Mouse (Mus musculus) kidney, embryonic 14.5 days (tissue): Measurements from ENCODE around the gene Lmf1. TPM values are rescaled to one million over a fixed set of nuclear protein-coding genes. Genes with fewer than 3 reads are reported as not detected.

Experiments used
- ATAC-seq: fragments of 200-750 bp; cut with Nextera tagmentation; 2 replicates; pipeline ENCODE4 v1.8.0; 2017; ENCODE audit warnings: moderate number of reproducible peaks, mild to moderate bottlenecking, moderate TSS enrichment, moderate library complexity; ENCODE audit not compliant: low FRiP score, low TSS enrichment
- H3K27ac ChIP-seq: fragments of 300-500 bp; sonication (generic); 2 replicates; pipeline ENCODE4 v1.5.1; 2014; ENCODE audit warnings: low read depth, mild to moderate bottlenecking, low read length, moderate library complexity, mixed read lengths
- H3K27me3 ChIP-seq: fragments of 300-500 bp; sonication (generic); 2 replicates; pipeline ENCODE4 v1.6.1; 2014; ENCODE audit warnings: mild to moderate bottlenecking, low read length; ENCODE audit not compliant: control insufficient read depth, insufficient read depth
- H3K36me3 ChIP-seq: fragments of 300-500 bp; sonication (generic); 2 replicates; pipeline ENCODE4 v1.6.1; 2014; ENCODE audit warnings: low read length, mixed read lengths; ENCODE audit not compliant: control insufficient read depth, insufficient read depth
- H3K4me1 ChIP-seq: fragments of 300-500 bp; sonication (generic); 2 replicates; pipeline ENCODE4 v1.6.1; 2014; ENCODE audit warnings: low read length, mixed read lengths; ENCODE audit not compliant: control insufficient read depth, insufficient read depth
- H3K4me2 ChIP-seq: fragments of 300-500 bp; sonication (generic); replicated peaks from 2 replicates; pipeline ENCODE4 v1.6.1; 2014; ENCODE audit warnings: low read depth, mild to moderate bottlenecking, low read length
- H3K4me3 ChIP-seq: fragments of 300-500 bp; sonication (generic); 2 replicates; pipeline ENCODE4 v1.5.1; 2014; ENCODE audit warnings: mild to moderate bottlenecking, low read length
- H3K9ac ChIP-seq: fragments of 300-500 bp; sonication (generic); 2 replicates; pipeline ENCODE4 v1.6.1; 2014; ENCODE audit warnings: low read depth, mild to moderate bottlenecking, low read length, moderate library complexity
- H3K9me3 ChIP-seq: fragments of 300-500 bp; sonication (generic); 2 replicates; pipeline ENCODE4 v1.6.1; 2016; ENCODE audit warnings: low read length; ENCODE audit not compliant: control insufficient read depth
- WGBS: fragments of 180-500 bp; shearing (Covaris S2); extraction: QIAGEN DNeasy Blood & Tissue Kit; methylation state at CpG from one replicate; pipeline ENCODE4 v1.1.7; 2014; 5-methylcytosine and 5-hydroxymethylcytosine counted together
- polyA plus RNA-seq: library from polyadenylated mRNA; unstranded; fragments of >200 nt; fragmentation: Nextera tagmentation; extraction: Ambion mirVana; gene quantifications from 2 replicates; pipeline ENCODE4 v1.2.1, GENCODE M21; 2014

Lmf1 gene
- polyA plus RNA-seq, 1 experiment from 2014 or later, result 29.8 TPM

- WGBS, result 59% methylated on average over 4 of the region's 4 CpGs
- Histone ChIP-seq H3K9me3 (no peaks in the 10 kb centered on the region), H3K9ac (no peak overlapping the region), H3K4me1 (peaks cover 18% of the 10 kb centered on the region), H3K27ac (no peak overlapping the region), H3K27me3 (no peaks in the 10 kb centered on the region), H3K36me3 (no peaks in the 10 kb centered on the region), H3K4me3 (no peak overlapping the region), H3K4me2 (no peak overlapping the region)
- no peak for ATAC-seq
Measured at GRCm38 (mm10) chr17:25640956-25641355, 62.1 kb downstream of the Lmf1 start.

DNA sequence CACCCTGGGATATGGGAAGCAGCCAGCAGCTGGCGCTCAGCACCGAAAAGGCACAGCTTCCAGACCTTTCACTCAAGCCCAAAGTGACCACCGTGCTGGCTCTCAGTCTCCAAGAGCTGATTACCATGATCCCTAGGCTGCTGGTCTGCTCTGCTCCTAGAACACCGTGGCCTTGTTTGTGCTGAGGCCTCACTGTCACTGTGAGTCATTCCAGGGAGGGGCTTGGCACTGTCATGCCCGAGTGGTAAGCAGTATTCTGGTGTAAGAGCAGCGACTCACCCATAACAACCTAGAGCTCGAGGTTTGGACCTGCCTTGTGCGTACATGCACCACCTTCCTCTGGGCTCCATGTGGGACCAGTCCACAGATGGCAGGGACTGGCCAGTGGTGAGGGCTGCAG is 63.1 kb downstream of the Lmf1 start:
- no peak overlapping the region for H3K4me3 ChIP-seq
- no peaks in the 10 kb centered on the region for H3K9me3 ChIP-seq
- peaks cover 18% of the 10 kb centered on the region for H3K4me1 ChIP-seq
- 55% methylated on average over 8 of the region's 8 CpGs for WGBS
- H3K27ac ChIP-seq, result no peak overlapping the region
- ATAC-seq, result no peak; the same call in 1 of the 2 replicates
- no peak overlapping the region for H3K9ac ChIP-seq
- H3K27me3 ChIP-seq, result no peaks in the 10 kb centered on the region
- H3K36me3 ChIP-seq, result no peaks in the 10 kb centered on the region
- no peak overlapping the region for H3K4me2 ChIP-seq

- Histone ChIP-seq H3K27ac (no peak overlapping the region), H3K9me3 (no peaks in the 10 kb centered on the region), H3K27me3 (no peaks in the 10 kb centered on the region), H3K9ac (no peak overlapping the region), H3K4me1 (peaks cover 21% of the 10 kb centered on the region), H3K36me3 (no peaks in the 10 kb centered on the region), H3K4me3 (no peak overlapping the region), H3K4me2 (no peak overlapping the region)
- ATAC-seq, result peak; percentile 46
- 58% methylated on average over 13 of the region's 13 CpGs for WGBS
Measured at GRCm38 (mm10) chr17:25643517-25644294, 64.8 kb downstream of the Lmf1 start.

- Histone ChIP-seq H3K9me3 (no peaks in the 10 kb centered on the region), H3K4me1 (peaks cover 21% of the 10 kb centered on the region), H3K36me3 (no peaks in the 10 kb centered on the region), H3K9ac (no peak overlapping the region), H3K27ac (no peak overlapping the region), H3K4me2 (no peak overlapping the region), H3K27me3 (no peaks in the 10 kb centered on the region), H3K4me3 (no peak overlapping the region)
- 86% methylated on average over 3 of the region's 3 CpGs for WGBS
- no peak for ATAC-seq
Measured at GRCm38 (mm10) chr17:25644761-25645160, 65.9 kb downstream of the Lmf1 start.

DNA sequence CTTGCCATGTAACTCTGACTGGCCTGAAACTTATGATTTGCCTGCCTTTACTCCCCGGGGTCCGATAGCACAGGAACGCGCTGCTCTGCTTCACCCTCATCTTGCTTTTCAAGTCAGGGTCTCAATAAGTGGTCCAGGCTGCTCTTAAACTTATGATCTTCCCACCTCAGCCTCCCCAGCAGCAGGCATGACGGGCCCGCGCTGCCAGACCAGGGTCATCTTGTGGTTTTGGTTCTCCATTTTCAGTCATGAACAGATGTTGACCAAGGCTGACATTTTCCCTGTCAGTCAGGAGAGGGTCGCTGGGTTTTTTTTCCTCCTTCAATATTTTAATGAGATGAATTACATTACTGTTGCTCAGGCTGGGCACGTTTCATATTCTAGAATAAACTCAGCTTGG is 66.8 kb downstream of the Lmf1 start:
- Histone ChIP-seq H3K4me1 (peaks cover 21% of the 10 kb centered on the region), H3K27me3 (no peaks in the 10 kb centered on the region), H3K36me3 (no peaks in the 10 kb centered on the region), H3K4me3 (no peak overlapping the region), H3K4me2 (no peak overlapping the region), H3K9ac (no peak overlapping the region), H3K9me3 (no peaks in the 10 kb centered on the region), H3K27ac (no peak overlapping the region)
- WGBS, result 75% methylated on average over 9 of the region's 9 CpGs
- ATAC-seq, result no peak

DNA sequence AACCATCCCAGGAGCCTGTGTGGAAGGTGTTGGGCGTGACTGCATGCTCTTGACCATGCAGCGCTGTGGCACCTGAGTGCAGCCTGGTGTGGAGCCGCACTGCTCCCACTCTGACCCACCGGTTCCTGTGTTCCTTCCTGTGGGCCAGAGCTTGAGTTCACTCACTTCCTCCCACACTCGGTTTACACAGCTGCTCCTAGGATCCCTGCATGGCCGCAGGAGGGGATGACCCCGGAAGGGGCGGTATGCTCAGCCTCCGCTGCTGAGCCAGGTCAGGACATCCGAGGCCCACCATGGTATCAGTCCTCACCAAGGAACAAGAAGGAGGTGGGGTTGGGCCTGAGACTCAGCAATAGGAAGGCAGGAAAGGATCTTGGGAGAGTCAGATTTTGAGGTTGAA is 69.0 kb downstream of the Lmf1 start:
- peaks cover 20% of the 10 kb centered on the region for H3K4me1 ChIP-seq
- no peaks in the 10 kb centered on the region for H3K27me3 ChIP-seq
- no peaks in the 10 kb centered on the region for H3K36me3 ChIP-seq
- no peak overlapping the region for H3K9ac ChIP-seq
- H3K4me2 ChIP-seq, result no peak overlapping the region
- H3K9me3 ChIP-seq, result no peaks in the 10 kb centered on the region
- ATAC-seq, result 0 out of 2 replicates have a peak, but pooled peaks have one; percentile 37
- no peak overlapping the region for H3K4me3 ChIP-seq
- H3K27ac ChIP-seq, result no peak overlapping the region
- 39% methylated on average over 10 of the region's 10 CpGs for WGBS

- WGBS, result 34% methylated on average over 15 of the region's 15 CpGs
- no peaks in the 10 kb centered on the region for H3K9me3 ChIP-seq
- no peaks in the 10 kb centered on the region for H3K36me3 ChIP-seq
- H3K27me3 ChIP-seq, result no peaks in the 10 kb centered on the region
- H3K9ac ChIP-seq, result no peak overlapping the region
- H3K4me2 ChIP-seq, result no peak overlapping the region
- H3K4me3 ChIP-seq, result no peak overlapping the region
- H3K4me1 ChIP-seq, result peaks cover 12% of the 10 kb centered on the region
- ATAC-seq, result no peak
- H3K27ac ChIP-seq, result no peak overlapping the region
Measured at GRCm38 (mm10) chr17:25648678-25649216, 69.9 kb downstream of the Lmf1 start.

- WGBS, result 91% methylated on average over 7 of the region's 7 CpGs
- Histone ChIP-seq H3K4me2 (no peak overlapping the region), H3K4me1 (peaks cover 7% of the 10 kb centered on the region; the same call in 1 of the 2 replicates), H3K36me3 (no peaks in the 10 kb centered on the region; the same call in 1 of the 2 replicates), H3K9me3 (no peaks in the 10 kb centered on the region), H3K27me3 (no peaks in the 10 kb centered on the region), H3K27ac (no peak overlapping the region), H3K4me3 (no peak overlapping the region), H3K9ac (no peak overlapping the region)
- ATAC-seq, result no peak
Measured at GRCm38 (mm10) chr17:25650726-25651125, 71.8 kb downstream of the Lmf1 start.

DNA sequence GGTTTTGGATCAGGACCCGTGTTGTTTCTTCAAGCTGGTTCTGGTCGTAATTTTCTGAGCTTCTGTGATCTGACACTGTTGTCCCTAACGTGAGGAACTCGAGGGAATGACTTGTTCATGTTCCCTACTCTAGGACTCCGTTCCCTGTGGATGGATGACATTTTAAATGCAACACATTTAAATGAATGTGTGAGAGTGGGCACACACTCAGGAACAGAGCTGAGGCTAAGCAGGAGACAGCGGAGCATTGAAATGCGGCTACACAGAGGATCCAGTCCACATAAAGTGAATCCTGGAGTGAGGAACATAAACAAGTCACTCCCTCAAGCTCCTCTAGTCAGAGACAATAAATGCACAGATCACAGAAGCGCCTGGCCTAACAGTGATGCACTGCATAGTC is 73.4 kb downstream of the Lmf1 start:
- Histone ChIP-seq H3K36me3 (peaks cover 5% of the 10 kb centered on the region; the same call in 1 of the 2 replicates), H3K9me3 (no peaks in the 10 kb centered on the region), H3K27me3 (no peaks in the 10 kb centered on the region), H3K27ac (no peak overlapping the region), H3K9ac (no peak overlapping the region), H3K4me2 (no peak overlapping the region), H3K4me1 (peaks cover 11% of the 10 kb centered on the region; the same call in 1 of the 2 replicates), H3K4me3 (no peak overlapping the region)
- 65% methylated on average over 8 of the region's 8 CpGs for WGBS
- no peak for ATAC-seq
